Mouse (Mus musculus) testis, postnatal 10 days (tissue): ENCODE measurements around the gene Epb41l1.

Source experiments
- DNase-seq: peaks from one replicate; pipeline ENCODE4 v3.0.0; 2021; ENCODE audit warnings: low spot score

The Epb41l1 gene

GRCm38 (mm10) chr2:156538817-156539555 lies 118.3 kb downstream of the Epb41l1 start:
- no peak for DNase-seq

DNA sequence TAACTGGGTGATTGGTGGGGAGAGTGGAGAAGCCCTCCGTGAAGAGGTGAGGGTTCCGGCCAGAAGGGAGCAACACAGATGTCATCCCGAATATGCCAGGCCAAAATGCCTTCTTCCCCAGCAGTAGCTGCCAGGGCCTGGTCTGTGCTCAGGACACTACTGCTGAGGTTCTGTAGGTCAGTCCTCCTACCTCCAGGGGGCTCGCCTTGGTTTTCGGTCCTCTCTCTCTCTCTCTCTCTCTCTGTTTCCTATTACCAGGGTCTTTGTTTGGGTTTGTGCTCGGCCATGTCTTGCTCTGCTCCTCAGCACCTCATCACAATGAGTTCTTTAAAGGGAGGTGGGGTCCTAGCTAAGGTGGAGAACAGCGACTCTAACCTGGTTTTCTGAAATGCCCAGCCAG lies 120.3 kb downstream of the Epb41l1 start:
- DNase-seq, result no peak

GRCm38 (mm10) chr2:156542410-156542809 lies 121.7 kb downstream of the Epb41l1 start:
- DNase-seq, result no peak

DNA sequence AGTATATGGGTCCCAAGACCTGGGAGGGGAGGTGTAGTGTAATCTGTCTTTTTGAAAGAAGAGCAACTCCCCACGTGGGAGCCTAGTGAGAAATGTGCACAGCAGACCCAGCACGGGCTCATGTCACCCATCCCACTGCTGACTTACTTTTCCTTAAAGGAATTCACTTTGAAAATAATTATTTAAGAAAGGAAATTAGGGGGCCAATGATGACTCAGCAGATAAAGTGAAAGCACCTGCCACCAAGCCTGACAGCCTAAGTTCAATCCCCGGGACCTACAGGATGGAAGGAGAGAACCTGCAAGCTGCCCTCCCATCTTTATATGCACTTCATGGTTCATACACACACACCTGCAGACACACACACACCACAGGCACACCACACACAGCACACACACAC lies 123.1 kb downstream of the Epb41l1 start:
- no peak for DNase-seq

DNA sequence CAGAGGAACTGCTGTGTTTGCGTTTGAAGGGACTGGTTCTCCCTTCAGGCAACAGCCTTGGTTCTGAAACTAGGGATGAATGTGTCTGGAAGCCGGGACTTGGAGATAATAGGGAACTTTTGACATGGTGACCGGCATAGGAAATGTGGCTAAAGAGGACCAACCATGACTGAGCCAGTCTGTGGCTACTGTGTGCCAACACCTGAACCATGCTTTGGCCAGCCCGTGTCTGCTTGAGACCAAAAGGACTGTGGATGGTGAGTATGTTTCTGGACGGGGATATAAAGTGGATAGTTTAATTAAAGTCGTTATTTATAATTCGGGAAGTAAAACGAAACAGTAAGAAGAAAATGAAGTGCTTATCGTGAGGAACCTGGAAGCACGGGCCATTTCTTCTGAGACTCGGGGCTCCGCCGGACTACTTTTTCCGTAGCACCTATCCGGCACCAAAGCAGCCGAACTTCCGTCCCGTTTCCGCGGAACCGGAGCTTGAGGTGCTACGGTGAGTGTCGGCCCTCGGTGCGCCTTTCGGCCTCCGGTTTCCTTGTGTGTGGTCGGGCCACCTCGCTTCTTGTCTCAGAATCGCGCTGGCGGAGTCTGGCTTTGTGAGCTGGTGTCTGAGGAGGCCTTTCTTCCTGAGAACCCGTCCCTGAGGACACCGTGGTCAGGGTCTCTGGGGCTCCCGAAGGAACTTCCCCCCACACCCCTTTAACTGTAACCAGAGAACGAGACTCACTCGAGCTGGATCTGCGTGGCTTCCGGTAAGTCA lies 126.6 kb downstream of the Epb41l1 start, which contains the start of gene Aar2:
Aar2 (plus strand) TSS at position 462 of the 769 bp plus-strand sequence.
- peak; percentile 87 for DNase-seq

DNA sequence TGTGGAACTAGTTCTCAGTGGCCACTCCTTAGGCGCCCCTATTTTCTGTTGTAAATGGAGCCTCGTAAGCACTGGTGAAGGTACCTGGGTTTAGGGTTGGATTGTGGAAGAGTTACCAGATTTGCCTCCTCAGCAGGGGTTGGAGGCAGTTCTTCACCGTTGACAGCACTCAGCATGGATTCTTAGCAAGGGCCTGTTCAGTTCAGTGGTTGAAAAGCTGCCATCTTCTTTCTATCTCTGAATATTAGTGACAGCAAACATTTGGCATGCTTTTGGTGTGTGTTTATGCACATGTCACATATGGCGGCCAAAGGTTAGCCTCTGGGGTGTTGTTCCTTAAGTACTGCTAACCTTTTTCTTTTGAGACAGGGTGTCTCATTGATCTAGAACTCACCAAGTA lies 131.7 kb downstream of the Epb41l1 start:
- no peak for DNase-seq

DNA sequence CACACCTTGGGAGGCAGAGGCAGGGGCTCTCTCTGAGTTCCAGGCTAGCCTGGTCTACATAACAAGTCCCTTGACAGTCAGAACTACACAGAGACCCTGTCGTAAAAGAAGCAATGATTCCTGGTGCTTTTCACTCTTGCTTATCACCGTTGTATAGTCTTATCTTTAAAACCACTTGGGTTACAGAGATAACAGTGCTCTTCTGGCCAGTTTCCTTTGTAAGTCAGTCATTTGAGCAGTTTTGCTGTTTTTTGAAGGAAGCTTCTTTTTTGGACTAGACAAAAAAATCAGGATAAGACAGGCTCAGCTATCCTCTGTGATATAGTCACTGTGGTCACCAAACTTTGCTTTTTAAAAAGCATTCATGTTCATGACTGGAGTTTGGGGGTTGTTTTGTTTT lies 141.1 kb downstream of the Epb41l1 start:
- DNase-seq, result no peak

DNA sequence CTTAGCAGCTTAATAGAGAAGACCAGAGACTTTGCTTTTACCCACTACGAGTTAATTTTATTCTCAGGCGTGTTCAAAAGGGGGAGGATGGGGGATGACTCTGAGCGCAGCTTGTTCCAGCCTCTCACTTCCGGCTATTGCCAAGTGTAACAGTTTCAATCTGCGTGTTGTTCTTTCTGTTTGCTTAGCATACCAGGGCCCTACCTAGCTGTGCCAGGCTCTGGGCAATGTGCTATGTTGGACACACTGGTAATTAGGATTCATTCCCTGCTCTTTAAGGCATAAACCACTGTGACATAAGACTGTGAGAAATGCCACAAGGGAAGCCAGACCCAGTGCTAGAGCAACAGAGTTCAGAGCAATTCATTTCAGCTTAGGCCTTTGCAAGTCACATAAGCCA lies 142.8 kb downstream of the Epb41l1 start:
- no peak for DNase-seq

DNA sequence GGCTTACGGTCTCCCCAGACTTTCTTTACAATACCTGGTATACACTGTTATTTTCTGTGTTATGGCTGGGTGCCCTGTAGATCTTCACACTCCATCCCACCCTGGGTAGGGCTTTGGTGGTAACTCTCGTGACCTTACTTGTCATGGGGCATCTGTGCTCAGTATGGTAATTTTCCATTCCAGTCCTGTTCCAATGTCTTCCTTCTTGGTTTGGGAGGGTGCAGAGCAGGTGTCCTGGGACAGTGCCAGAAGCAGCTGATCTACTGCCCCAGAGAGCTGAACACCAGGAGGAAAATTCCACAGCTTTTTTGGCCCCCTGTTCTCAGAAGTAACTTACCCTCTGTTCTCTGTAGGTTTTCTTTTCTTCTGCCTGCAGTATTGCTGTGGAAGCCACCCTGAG lies 145.8 kb downstream of the Epb41l1 start:
- no peak for DNase-seq

- DNase-seq, result no peak
Observed at GRCm38 (mm10) chr2:156568647-156569046, 147.9 kb downstream of the Epb41l1 start.

DNA sequence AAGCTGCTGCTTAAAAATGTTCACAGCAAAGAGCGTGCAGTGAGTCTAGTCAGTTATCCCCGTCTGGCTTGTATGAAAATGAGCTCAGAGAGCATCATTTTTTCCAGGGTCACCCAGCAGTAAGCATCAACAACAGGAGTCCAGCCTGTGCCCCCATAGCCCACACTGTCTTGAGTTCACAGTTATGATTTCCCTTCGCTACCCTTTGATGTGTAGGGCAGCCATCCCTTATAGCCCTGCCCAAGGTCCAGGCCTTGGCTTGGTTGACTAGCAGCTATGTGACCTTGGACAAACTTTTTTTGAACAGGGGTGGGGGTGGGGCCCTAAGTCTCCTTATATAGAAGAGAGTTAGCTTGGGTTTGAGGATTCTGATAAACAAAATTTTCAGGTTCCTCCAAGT lies 148.6 kb downstream of the Epb41l1 start:
- DNase-seq, result no peak

DNA sequence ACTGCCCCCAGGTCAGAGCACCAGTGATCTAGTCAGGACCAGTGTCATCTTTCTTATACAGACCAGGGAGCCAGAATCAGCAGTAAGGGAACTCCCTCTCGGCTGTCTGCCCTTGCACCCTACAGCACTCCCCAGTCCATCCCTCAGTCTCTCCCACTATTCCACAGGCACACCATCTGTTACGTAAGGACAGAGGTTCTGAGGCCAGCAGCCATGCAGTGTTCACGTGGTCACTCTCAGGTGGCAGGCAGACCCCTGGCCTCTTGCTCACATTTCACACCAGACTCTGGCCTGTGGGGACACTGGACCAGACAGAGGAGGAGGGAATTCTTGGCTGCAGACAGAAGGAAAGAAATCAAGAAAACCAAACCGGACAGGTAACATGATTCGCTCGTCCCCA lies 150.8 kb downstream of the Epb41l1 start:
- no peak for DNase-seq

GRCm38 (mm10) chr2:156576850-156577587 lies 156.3 kb downstream of the Epb41l1 start:
- DNase-seq, result no peak

DNA sequence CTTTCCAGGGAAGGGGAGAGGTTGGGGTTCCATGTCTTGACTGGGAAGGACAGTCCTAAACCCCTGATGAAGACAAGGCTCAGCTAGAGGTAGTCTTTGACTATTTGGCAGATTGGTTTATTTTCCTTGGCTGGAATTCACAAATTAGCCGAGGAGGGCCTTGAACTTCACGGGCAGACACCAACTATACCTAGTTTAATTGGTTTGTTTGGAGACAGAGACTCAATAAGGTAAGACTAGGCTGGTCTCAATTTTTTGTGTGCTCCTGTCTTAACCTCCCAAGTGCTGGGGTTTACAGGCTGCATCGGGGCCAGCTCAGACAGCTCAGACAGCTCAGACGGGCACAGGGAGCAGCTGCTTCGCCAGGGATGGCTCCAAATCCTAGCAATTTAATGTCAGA lies 159.8 kb downstream of the Epb41l1 start:
- DNase-seq, result no peak

GRCm38 (mm10) chr2:156581244-156581643 lies 160.5 kb downstream of the Epb41l1 start:
- peak; percentile 60 for DNase-seq

GRCm38 (mm10) chr2:156582887-156583286 lies 162.2 kb downstream of the Epb41l1 start:
- DNase-seq, result no peak

- no peak for DNase-seq
Observed at GRCm38 (mm10) chr2:156584154-156584796, 163.6 kb downstream of the Epb41l1 start.

- no peak for DNase-seq
Observed at GRCm38 (mm10) chr2:156584797-156585471, 164.2 kb downstream of the Epb41l1 start.

- DNase-seq, result no peak
Observed at GRCm38 (mm10) chr2:156589481-156589880, 168.8 kb downstream of the Epb41l1 start.
